Mouse (Mus musculus) left cerebral cortex, adult 18-20 months (tissue): ENCODE measurements around the gene Bpi. TPM values are rescaled to one million over a fixed set of nuclear protein-coding genes. Genes with fewer than 3 reads are reported as not detected.

Experiments used
- DNase-seq, 2 experiments: peaks; one replicate each; pipeline ENCODE4 v3.0.0; 2021 to 2022; ENCODE audit warnings: low spot score in 2 of 2, mixed read lengths in 1 of 2
- total RNA-seq, 2 experiments: library from RNA; stranded (reverse); gene quantifications; 2 replicates each; pipeline ENCODE4 v1.2.3; 2021

Bpi gene
- total RNA-seq, 2 experiments from 2014 or later: not detected

DNA sequence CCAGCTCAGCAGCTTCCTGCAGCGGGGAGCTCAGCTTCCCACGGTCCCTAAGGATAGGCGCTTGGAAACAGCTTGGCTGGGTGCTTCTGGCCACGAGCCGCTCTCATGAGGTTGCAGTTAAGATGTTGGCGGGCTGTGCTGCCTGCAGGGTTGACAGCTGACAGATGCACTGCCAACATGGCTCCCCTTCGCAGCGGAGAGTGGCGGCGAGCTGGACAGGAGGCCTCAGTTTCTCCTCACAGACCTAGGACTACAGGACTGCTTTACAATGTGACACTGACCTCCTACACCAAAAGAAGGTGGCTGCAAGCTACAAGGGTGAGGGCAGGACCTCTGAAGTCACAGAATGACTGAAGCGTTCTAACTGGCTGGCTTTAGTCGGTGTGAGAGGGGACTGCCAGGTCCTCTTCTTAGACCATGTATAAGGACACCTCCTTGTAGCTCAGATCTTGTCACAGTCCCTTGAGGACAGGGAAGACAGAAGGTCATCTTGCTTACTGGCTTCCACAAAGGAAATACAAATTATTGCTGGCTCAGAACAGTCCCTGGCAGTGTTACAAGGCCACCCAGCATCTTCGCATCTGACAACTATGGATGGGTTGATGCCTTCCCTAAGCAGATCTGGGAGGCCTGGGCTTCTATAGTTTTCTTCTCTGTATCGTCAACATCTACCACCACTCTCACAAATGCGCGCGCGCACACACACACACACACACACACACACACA, 15.6 kb upstream of the Bpi start:
- DNase-seq: peak; percentile 49 to 70

- peak; percentile 58 to 76 for DNase-seq
These were observed 14.6 kb upstream of the Bpi start for GRCm38 (mm10) chr2:158243129-158243870.

- DNase-seq: no peak
These were observed 12.6 kb upstream of the Bpi start for GRCm38 (mm10) chr2:158245072-158245817.

DNA sequence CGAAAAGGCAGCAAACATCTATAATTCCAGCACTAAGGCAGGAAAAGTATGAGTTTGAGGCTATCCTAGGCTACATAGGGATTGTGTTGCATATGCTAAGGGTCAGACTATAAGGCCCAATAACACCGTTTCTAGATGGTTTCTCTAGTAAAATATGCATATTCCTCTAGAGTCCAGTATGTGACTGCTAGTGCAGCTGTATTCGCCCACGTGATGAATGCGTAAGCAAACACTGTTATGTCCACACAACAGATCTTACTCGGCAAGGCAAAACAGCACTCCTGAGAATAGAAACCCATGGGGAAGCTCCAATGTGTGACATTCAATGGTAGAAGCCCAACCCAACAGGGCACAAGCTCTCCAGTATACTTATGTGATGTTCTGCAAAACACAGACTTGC, 10.0 kb upstream of the Bpi start:
- DNase-seq: no peak

DNA sequence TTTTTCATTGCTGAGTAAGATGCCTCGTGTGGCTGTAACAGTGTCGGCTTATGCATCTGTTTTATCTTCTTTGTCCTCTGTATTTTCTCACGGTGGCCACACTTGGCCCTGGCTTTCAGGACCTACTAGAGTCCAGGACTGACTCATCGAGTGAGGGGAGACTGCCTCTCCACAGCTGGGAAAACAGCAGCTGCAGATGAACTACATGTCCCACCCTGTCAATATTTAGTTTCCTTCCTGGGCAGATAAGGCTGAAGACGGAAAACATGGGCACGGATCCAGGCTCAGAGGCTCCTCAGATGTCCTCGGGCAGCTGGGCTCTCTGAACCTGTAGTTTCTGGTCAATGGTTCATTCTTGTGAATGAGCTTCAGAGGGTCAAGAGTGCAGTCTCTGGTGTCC, 9.6 kb upstream of the Bpi start:
- no peak for DNase-seq

DNA sequence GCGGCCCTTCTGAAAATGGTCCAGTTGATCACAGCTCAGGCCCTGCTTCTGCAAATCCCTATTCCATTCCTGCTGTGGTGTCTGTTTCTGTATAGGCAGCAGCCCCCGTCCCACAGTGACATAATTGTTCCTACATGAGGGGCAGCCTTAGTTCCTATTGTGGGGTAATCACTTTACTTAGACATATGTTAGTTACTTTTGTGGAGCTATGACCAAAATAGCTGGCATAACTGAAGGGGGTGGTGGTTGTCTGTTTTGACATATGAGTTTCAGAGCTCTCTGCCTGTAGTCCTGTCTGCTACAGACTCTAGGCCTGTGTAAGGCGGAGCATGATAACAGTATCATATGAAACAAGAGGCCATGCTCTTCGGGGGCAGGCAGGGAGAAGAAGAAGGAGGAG, 7.3 kb upstream of the Bpi start:
- DNase-seq: no peak

DNA sequence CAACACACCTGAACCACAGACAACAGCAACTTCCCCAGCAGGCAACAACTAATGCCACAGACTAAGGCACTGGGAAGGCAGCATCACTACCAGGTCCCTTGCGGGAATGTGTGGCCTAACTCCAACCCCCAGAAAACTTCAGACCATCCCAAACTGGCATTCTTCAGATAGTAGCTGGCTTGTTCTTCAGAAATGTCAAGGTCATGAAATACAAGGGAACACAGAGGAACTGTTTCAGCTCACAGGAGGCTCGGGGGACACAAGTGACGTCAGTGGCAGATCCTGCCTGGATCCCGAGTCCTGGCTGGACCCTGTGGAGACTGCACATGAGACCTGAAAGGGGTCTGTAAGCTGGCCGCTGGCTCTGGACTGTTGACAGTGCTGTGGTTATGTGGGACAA, 4.1 kb upstream of the Bpi start:
- no peak for DNase-seq

GRCm38 (mm10) chr2:158256894-158257293, 1.0 kb upstream of the Bpi start:
- no peak for DNase-seq

GRCm38 (mm10) chr2:158258781-158259180, 887 bp downstream of the Bpi start:
- peak; percentile 38 to 64 for DNase-seq

DNA sequence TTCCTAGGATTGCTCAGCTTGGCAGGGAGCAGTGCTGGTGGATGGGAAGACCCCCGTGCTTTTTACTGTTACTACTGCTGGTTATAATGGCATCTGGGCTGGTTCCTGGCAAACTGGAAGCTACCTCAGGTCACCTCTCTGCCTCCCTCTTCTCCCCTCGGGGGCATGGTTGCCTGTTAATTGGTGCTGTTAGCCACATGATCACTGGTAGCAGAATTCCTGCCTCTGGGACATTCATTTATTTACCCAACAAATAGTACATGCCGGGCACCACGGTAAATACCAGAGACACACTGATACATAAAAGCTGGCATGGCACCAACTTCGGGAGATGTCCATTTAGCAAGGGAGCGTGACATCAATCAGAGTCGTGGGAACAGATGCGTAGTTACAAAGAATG, 1.6 kb downstream of the Bpi start:
- no peak for DNase-seq

DNA sequence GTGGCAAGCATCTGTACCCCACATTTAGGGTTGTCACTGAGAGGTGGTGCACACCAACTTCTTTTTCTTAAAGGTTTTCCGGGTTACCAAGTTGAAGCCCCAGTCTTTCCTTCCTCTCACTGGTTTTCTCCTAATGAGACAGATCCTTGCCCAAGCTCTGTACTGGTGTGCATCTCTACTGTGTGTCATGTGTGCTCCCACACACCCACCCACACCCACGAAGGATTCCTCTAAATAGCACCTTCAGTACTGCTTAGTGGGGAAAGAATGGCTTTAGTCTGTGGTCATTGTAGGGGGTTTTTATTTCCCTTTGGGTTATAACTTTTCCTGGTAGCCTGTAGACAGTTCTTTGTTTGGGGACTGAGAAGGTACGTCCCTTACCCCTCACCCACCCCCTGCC, 7.0 kb downstream of the Bpi start:
- DNase-seq: peak; percentile 27 to 37

GRCm38 (mm10) chr2:158270017-158270416, 12.1 kb downstream of the Bpi start:
- no peak for DNase-seq

DNA sequence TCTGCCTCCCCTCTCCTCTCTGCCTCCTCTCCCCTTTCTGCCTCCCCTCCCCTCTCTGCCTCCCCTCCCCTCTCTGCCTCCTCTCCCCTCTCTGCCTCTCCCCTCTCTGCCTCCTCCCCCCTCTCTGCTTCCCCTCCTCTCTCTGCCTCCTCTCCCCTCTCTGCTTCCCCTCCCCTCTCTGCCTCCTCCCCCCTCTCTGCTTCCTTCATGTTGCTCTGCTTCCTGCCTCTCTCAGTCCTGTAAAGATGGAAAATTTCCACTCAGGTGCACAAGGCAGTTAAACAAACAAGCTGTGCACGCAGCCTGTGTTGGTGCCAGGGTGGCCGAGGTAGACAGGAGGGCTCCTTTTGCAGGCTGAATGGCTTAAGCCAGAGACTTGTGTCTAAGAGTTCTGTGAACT, 15.8 kb downstream of the Bpi start:
- DNase-seq: no peak

GRCm38 (mm10) chr2:158275349-158275748, 17.5 kb downstream of the Bpi start:
- DNase-seq: no peak

DNA sequence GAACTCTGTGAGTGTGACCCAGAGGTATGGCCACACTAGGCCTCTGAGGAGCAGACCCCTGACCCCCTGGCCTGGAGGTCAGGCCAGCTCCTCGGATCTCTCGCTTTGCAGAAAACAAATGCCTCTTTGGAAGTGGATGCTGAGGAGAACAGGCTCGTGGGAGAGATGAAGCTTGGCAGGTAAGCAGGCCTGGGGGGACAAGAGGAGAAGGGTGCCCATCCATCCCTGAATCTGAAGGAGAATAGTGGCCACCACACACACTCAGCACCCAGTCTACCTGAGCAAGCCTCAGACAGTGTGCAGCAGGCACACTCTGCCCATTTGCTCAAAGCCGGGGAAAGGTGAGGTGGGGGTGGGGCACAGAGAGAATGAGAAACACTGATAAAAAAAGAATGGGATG, 17.9 kb downstream of the Bpi start:
- no peak for DNase-seq

- DNase-seq: no peak
These were observed 18.6 kb downstream of the Bpi start for GRCm38 (mm10) chr2:158276451-158276850.

DNA sequence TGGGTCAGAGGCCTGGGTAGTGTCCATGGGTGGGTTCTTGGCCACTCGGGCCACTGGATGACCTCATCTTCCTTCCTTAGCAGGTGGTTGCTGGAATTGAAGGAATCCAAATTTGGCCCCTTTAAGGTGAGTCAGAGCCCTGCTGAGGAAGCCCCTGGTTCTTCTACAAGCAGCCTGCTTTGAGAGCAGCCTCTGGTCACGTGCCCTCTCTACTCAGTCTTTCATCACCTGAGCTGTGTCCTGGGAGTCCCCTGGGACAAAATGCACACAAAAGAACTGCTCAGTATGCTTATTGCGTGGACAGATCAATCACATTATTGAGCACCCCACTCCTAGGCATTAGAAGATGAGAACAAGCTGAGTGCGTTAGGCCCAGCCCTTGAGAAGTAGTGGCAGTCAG, 19.0 kb downstream of the Bpi start:
- DNase-seq: no peak

- DNase-seq: no peak
These were observed 21.8 kb downstream of the Bpi start for GRCm38 (mm10) chr2:158279656-158280055.

DNA sequence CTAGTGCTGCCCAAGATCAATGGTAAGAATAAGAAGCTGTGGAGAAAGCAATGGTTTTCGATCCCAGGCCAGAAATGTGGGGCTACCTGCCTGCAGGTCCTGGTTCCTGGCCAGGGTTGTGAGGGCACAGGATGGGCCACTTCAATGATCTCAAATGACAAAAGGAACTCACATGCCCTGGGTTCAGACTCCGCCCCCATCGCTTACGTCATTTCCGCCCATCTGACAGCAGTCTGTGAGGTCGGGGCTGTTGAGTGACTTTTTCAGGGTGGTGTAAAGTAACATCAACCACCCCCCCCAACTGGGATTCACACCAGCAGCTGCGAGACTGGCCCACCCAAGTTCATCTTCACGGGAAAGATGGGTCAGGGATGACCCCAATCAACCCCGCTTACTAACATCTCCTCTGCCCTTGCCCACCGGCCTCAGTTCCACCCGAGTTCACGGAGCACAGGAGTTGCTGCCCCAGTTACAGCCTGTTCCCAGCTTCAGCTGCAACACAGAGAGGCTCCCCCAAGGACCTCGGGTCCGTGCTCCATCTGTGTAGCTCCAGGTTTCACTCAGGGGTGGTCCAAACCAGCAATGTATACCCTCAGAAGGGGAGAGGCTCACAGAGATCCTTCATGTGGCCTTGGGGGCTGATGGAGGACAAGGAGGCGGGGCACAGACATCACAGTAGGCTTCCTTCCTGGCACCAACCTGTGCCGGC, 23.8 kb downstream of the Bpi start:
- DNase-seq: no peak

DNA sequence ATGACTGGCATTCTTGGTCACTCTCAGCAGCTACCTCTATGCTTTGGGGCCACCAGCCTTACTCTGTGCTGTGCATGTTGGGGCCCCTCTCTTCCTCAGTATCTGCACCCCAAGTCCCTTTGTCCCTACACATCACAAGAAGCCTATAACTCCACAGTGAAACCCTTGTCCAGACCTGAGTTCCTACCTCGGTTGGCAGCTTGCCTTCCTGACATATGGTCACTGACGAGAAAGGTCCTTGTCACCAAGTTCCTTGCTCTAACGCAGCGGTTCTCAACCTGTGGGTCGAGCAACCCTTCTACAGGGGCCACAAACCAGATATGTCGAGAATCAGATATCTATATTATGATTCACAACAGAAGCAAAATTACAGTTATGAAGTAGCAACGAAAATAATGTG, 25.2 kb downstream of the Bpi start:
- DNase-seq: no peak

DNA sequence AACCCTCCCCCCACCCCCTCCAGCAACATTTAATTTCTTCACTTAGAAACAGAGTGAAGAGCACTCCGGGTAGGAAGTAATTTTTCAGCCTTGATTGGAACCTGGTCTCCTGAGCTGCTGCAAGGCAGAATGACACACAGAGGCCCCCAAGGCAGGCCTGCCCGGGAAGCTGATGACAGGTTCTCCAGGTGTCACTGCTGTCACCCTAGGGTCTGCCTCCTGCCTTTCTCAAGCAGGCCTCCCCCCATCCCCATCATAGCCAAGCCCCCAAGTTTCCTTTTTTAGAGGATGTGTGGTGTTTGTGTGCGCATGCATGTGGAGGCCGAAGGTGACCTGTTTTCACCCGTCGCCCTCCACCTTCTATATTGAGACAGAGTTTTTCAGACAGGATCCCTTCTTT, 25.9 kb downstream of the Bpi start:
- DNase-seq: no peak

DNA sequence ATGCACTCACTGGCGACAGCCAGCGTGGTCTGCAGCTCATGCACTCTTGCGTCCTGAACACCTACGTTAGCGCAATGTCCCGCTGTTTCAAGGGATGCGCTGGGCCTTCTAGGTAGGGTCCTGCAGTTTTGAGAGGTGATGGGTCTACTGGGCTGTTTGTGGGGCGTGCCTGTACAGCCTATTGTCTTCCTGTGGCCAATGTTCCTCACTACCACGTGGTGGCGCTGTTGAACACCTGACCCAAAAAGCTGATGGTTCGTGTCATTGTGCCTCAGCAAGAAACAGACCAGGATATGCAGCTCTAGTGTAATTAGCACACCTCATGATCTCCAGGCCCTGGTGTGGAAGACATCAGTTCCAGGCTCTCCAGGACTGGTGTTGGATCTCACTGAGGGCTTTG, 26.7 kb downstream of the Bpi start:
- peak; percentile 44 to 57 for DNase-seq
